Mouse (Mus musculus) forebrain, embryonic 13.5 days (tissue): ENCODE results near the gene Ugt1a8. TPM values are rescaled to one million over a fixed set of nuclear protein-coding genes. Genes with fewer than 3 reads are reported as not detected.
"Not testable (repeated sequence)": the region's sequence is repeated elsewhere in the genome, so short reads cannot be mapped to it uniquely, and the experiment has no call there.

Experiments
- ATAC-seq: fragments of 200-750 bp; cut with Nextera tagmentation; 2 replicates; pipeline ENCODE4 v1.8.0; 2017
- H3K27ac ChIP-seq: fragments of 300-500 bp; sonication (generic); 2 replicates; pipeline ENCODE4 v1.5.1; 2015; ENCODE audit warnings: inconsistent platforms, mild to moderate bottlenecking, moderate library complexity
- H3K27me3 ChIP-seq: fragments of 300-500 bp; sonication (generic); 2 replicates; pipeline ENCODE4 v1.6.1; 2015; ENCODE audit warnings: mild to moderate bottlenecking, inconsistent platforms
- H3K36me3 ChIP-seq: fragments of 300-500 bp; sonication (generic); 2 replicates; pipeline ENCODE4 v1.6.1; 2015; ENCODE audit warnings: mild to moderate bottlenecking, inconsistent platforms; ENCODE audit not compliant: poor library complexity, severe bottlenecking
- H3K4me1 ChIP-seq: fragments of 300-500 bp; sonication (generic); 2 replicates; pipeline ENCODE4 v1.6.1; 2015; ENCODE audit warnings: inconsistent platforms
- H3K4me2 ChIP-seq: fragments of 300-500 bp; sonication (generic); 2 replicates; pipeline ENCODE4 v1.6.1; 2015; ENCODE audit warnings: inconsistent platforms, mild to moderate bottlenecking, moderate library complexity
- H3K4me3 ChIP-seq: fragments of 300-500 bp; sonication (generic); 2 replicates; pipeline ENCODE4 v1.5.1; 2015; ENCODE audit warnings: mild to moderate bottlenecking, inconsistent platforms
- H3K9ac ChIP-seq: fragments of 300-500 bp; sonication (generic); 2 replicates; pipeline ENCODE4 v1.6.1; 2015; ENCODE audit warnings: mild to moderate bottlenecking, inconsistent platforms
- H3K9me3 ChIP-seq: fragments of 300-500 bp; sonication (generic); replicated peaks from 2 replicates; pipeline ENCODE4 v1.6.1; 2016; ENCODE audit warnings: inconsistent platforms
- WGBS: fragments of 180-500 bp; shearing (Covaris S2); methylation state at CpG from one replicate; pipeline ENCODE4 v1.1.7; 2015; 5-methylcytosine and 5-hydroxymethylcytosine counted together
- polyA plus RNA-seq: library from polyadenylated mRNA; unstranded; fragments of >200 nt; fragmentation: Nextera tagmentation; extraction: Ambion mirVana; gene quantifications from 2 replicates; pipeline ENCODE4 v1.2.1, GENCODE M21; 2015

The Ugt1a8 gene
- polyA plus RNA-seq = not detected in 2 replicates

DNA sequence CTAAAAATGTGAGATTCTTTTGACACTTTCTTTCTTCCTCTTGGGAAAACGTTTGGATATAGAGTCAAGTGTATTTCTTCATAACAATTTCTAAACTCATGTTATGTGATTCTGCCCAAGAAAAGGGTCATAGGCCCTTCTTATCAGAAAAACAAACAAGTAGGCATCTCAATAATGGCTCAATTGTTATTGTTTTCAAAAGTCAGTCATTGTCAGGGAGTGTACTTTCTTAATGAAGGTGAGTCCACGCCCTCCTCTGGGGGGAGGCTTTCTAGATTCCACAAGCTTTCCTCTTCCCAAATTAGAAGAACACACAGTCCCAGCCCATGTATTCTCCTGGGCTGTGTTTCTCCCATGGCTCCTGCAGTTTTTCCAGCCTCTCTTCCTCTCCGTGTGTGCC lies at the start of gene Ugt1a8:
TSS of gene Ugt1a8 (plus strand) at position 301 of the 400 bp plus-strand sequence.
- no peak within 1 kb of the TSS for H3K27ac ChIP-seq
- no peak within 1 kb of the TSS for H3K4me3 ChIP-seq
- no peaks in the 10 kb centered on the region for H3K4me1 ChIP-seq
- H3K9me3 ChIP-seq = no peaks in the 10 kb centered on the region
- H3K4me2 ChIP-seq = no peak within 1 kb of the TSS
- 83% methylated on average over 3 of the region's 3 CpGs for WGBS
- no peaks in the 10 kb centered on the region for H3K27me3 ChIP-seq
- no peak for ATAC-seq
- no peak within 1 kb of the TSS for H3K9ac ChIP-seq
- H3K36me3 ChIP-seq = no peaks in the 10 kb centered on the region

- H3K36me3 ChIP-seq, ATAC-seq, H3K4me1 ChIP-seq, H3K9me3 ChIP-seq, H3K4me2 ChIP-seq, H3K27me3 ChIP-seq, H3K4me3 ChIP-seq, H3K9ac ChIP-seq, H3K27ac ChIP-seq: not testable (repeated sequence)
- WGBS = 50% methylated on average over 1 of the region's 2 CpGs
Observed at GRCm38 (mm10) chr1:88043044-88043443, 44.6 kb upstream of the Ugt1a8 start.

DNA sequence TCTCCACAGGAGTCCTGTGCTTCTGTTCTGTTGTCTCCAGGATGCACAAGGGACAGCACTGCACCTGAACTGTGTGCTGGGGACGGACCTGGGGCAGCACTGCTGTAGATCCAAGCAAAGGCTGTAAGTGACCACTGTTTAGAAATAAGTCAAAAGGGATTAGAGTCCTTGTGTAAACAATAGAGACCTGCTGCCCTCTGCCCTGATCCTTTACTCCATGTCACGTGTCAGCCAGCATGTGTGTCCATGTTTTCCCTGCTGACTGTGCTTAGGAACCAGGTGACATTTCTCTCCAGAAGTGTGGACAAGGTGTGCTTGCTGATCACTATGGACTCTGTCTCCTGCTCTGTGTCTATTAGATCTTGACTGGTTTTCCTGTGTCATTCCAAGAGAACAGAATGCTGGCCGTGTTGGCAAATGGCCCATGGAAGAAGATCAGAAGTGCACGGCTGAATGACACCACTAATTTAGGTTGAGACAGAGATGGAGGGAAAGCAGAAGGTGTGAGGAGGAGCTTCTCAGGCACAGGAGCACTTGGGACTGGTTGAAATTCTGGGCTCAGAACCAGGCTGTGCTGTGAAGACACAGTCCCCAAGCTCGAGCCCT lies 42.7 kb upstream of the Ugt1a8 start:
- not testable (repeated sequence) for H3K27me3 ChIP-seq, H3K9ac ChIP-seq, H3K36me3 ChIP-seq, H3K4me2 ChIP-seq, ATAC-seq, H3K27ac ChIP-seq, H3K9me3 ChIP-seq, H3K4me3 ChIP-seq, H3K4me1 ChIP-seq
- WGBS = 73% methylated on average over 4 of the region's 5 CpGs

DNA sequence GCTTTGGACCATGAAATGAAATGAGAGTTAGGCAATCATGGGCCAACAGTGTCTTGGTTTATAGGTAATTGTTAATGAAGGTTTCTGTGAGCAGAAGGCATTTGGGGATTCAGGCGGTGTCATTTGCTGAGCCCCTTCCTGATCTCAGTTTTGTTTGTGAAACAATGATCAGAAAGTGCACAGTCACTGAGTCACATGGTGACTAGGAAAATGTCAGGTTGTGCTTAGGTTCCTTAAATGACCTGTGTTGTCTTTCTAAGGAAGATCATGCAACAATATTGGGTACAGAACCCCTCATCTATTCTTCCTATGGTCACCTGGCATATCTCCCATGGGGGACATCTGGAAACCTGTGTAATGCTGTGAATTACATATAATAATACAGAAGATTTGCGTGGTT lies 40.2 kb upstream of the Ugt1a8 start:
- not testable (repeated sequence) for H3K9me3 ChIP-seq, H3K4me3 ChIP-seq, H3K27ac ChIP-seq, H3K36me3 ChIP-seq, H3K4me2 ChIP-seq, H3K27me3 ChIP-seq, H3K9ac ChIP-seq, ATAC-seq, H3K4me1 ChIP-seq
- 85% methylated on average over 2 of the region's 2 CpGs for WGBS

DNA sequence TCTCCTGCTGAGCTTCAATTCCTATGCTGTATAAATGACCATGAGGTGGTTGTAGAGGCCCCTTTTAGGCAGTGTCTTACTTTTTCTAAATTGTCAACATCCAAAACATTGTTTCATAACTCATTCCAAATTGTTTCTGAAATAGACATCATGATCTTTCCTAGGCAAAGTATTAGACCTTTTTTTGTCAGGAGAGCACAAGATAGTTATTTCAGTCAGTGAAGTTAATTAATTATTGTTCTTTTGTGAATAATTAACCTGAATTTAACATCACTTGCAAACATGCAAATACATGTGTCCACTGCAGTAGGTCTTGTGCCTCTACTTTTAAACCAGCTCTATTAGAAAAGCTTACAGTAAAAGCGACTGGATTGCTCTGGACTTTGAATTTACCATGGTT lies 32.5 kb upstream of the Ugt1a8 start, which contains the start of gene Ugt1a10:
TSS of gene Ugt1a10 (plus strand) at position 301 of the 400 bp plus-strand sequence.
- ATAC-seq = no peak

GRCm38 (mm10) chr1:88066472-88067102 lies 21.0 kb upstream of the Ugt1a8 start:
- H3K9ac ChIP-seq, H3K4me1 ChIP-seq: not testable (repeated sequence)

More for the DNA sequence above, 32.5 kb upstream of the Ugt1a8 start, which contains the start of gene Ugt1a10:
- no peak within 1 kb of the TSS for H3K27ac ChIP-seq
- H3K36me3 ChIP-seq = no peaks in the 10 kb centered on the region
- WGBS = 84% methylated on average over 1 of the region's 1 CpGs
- no peaks in the 10 kb centered on the region for H3K27me3 ChIP-seq
- H3K4me1 ChIP-seq = no peaks in the 10 kb centered on the region
- no peak within 1 kb of the TSS for H3K4me2 ChIP-seq
- no peaks in the 10 kb centered on the region for H3K9me3 ChIP-seq
- H3K4me3 ChIP-seq = no peak within 1 kb of the TSS
- H3K9ac ChIP-seq = no peak within 1 kb of the TSS

DNA sequence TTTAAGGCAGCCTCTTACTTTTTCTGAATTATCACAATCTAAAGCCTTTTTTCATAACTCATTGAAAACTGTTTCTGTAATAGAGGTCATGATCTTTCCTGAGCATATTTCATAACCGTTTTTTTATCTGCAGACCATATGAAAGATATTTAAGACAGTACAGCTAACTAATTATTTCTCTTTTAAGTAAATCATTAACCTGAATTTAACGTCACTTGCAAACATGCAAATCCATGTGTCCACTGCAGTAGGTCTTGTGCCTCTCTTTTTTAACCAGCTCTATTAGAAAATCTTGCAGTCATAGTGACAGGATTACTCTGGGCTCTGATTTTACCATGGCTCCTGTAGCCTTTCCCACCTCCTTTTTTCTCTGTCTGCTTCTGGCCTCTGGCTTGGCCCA lies 17.1 kb upstream of the Ugt1a8 start, which contains the start of gene Ugt1a9:
TSS of gene Ugt1a9 (plus strand) at position 306 of the 400 bp plus-strand sequence.
- no peak for ATAC-seq
- Histone ChIP-seq H3K9ac (no peak within 1 kb of the TSS), H3K4me1 (no peaks in the 10 kb centered on the region), H3K4me3 (no peak within 1 kb of the TSS), H3K36me3 (no peaks in the 10 kb centered on the region), H3K4me2 (no peak within 1 kb of the TSS), H3K9me3 (no peaks in the 10 kb centered on the region), H3K27ac (no peak within 1 kb of the TSS), H3K27me3 (no peaks in the 10 kb centered on the region)
- 83% methylated on average over 2 of the region's 2 CpGs for WGBS

More at GRCm38 (mm10) chr1:88066472-88067102, 21.0 kb upstream of the Ugt1a8 start:
- not testable (repeated sequence) for H3K9me3 ChIP-seq, H3K4me3 ChIP-seq, H3K36me3 ChIP-seq, ATAC-seq, H3K27ac ChIP-seq, H3K4me2 ChIP-seq, H3K27me3 ChIP-seq
- WGBS = 29% methylated on average over 1 of the region's 2 CpGs

DNA sequence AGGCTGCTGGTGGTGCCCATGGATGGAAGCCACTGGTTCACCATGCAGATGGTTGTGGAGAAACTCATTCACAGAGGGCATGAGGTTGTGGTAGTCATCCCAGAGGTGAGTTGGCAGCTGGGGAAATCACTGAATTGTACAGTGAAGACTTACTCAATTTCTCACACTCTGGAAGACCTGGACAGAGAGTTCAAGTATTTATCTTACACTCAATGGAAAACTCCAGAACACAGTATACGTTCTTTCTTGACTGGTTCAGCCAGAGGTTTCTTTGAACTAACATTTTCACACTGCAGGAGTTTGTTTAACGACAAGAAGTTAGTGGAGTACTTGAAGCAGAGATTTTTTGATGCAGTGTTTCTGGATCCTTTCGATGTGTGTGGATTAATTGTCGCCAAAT lies 16.7 kb upstream of the Ugt1a8 start:
- Histone ChIP-seq H3K36me3 (no peaks in the 10 kb centered on the region), H3K4me3 (no peak overlapping the region), H3K4me1 (no peaks in the 10 kb centered on the region), H3K27me3 (no peaks in the 10 kb centered on the region), H3K4me2 (no peak overlapping the region), H3K9ac (no peak overlapping the region), H3K9me3 (no peaks in the 10 kb centered on the region), H3K27ac (no peak overlapping the region)
- 89% methylated on average over 4 of the region's 4 CpGs for WGBS
- no peak for ATAC-seq

DNA sequence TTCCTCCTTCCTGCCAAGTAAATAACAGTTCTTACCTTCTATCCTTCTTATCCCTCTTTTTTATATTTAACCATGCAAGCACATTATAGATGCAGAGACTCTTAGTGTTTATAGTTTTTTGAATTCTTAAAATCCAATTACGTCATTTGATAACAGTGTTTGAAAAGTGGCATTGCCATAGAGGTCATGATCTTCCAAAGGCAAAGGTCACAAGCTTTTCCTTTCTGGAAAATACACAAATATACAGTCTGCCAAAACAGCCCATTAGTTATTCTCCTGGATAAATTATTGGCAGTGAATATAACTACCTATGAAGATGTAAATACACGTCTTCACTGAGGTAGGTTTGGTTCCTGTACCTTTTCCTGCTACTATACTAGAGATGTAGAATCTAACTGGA lies 13.1 kb upstream of the Ugt1a8 start:
- no peak for ATAC-seq
- 95% methylated on average over 2 of the region's 2 CpGs for WGBS
- H3K4me3 ChIP-seq = no peak overlapping the region
- H3K27ac ChIP-seq = no peak overlapping the region
- no peaks in the 10 kb centered on the region for H3K9me3 ChIP-seq
- H3K4me2 ChIP-seq = no peak overlapping the region
- no peaks in the 10 kb centered on the region for H3K27me3 ChIP-seq
- no peak overlapping the region for H3K9ac ChIP-seq
- H3K36me3 ChIP-seq = no peaks in the 10 kb centered on the region
- no peaks in the 10 kb centered on the region for H3K4me1 ChIP-seq

DNA sequence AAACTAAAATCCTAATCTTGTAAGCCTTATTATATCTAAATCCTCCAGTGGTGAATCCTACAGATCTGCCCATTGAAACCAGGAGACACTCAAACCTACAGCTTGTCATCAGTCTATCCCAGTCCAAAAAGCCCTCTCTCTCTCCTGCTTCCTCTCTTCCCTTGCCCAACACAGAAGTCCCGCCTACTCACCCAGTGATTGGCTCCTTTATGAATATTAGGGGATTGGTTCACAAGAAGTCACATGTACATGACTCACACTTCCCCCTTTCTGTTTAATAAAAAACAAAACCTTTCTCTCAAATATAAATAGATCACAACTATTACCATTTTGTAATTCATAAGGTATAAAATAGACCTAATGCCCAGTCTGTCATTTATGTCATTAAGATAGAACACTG lies 10.5 kb upstream of the Ugt1a8 start:
- H3K9me3 ChIP-seq = no peaks in the 10 kb centered on the region
- no peak for ATAC-seq
- H3K27me3 ChIP-seq = no peaks in the 10 kb centered on the region
- no peaks in the 10 kb centered on the region for H3K4me1 ChIP-seq
- no peak overlapping the region for H3K4me2 ChIP-seq
- no peak overlapping the region for H3K27ac ChIP-seq
- WGBS = 85% methylated on average over 1 of the region's 1 CpGs
- H3K4me3 ChIP-seq = no peak overlapping the region
- no peak overlapping the region for H3K9ac ChIP-seq
- no peaks in the 10 kb centered on the region for H3K36me3 ChIP-seq

DNA sequence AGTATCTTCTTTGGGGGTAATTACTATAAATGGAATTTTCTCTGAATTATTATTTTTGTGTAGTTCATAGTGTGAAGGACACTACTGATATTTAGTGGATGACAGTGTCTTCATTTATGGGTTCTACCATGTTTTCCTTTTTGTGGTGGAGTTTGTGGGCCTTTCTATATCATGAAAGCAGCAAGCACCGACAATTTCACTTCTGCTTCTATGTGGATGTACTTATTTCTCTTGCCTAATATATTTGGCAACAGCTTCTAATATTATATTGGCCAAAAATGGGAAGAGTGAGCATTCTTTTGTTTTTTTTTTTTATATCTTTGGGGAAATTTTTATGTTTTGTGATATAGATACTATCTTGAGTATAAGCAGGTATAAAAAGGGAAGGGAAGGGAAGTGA lies 5.9 kb upstream of the Ugt1a8 start:
- WGBS = 96% methylated on average over 1 of the region's 1 CpGs
- no peak overlapping the region for H3K4me3 ChIP-seq
- no peak for ATAC-seq
- no peak overlapping the region for H3K9ac ChIP-seq
- H3K36me3 ChIP-seq = no peaks in the 10 kb centered on the region
- no peak overlapping the region for H3K4me2 ChIP-seq
- H3K27me3 ChIP-seq = no peaks in the 10 kb centered on the region
- no peaks in the 10 kb centered on the region for H3K9me3 ChIP-seq
- no peak overlapping the region for H3K27ac ChIP-seq
- no peaks in the 10 kb centered on the region for H3K4me1 ChIP-seq

- Histone ChIP-seq H3K27ac (no peak overlapping the region), H3K9me3 (no peaks in the 10 kb centered on the region), H3K27me3 (no peaks in the 10 kb centered on the region), H3K9ac (no peak overlapping the region), H3K4me2 (no peak overlapping the region), H3K4me3 (no peak overlapping the region), H3K4me1 (no peaks in the 10 kb centered on the region), H3K36me3 (no peaks in the 10 kb centered on the region)
- no peak for ATAC-seq
- WGBS = 82% methylated on average over 1 of the region's 1 CpGs
Observed at GRCm38 (mm10) chr1:88086125-88086524, 1.5 kb upstream of the Ugt1a8 start.

DNA sequence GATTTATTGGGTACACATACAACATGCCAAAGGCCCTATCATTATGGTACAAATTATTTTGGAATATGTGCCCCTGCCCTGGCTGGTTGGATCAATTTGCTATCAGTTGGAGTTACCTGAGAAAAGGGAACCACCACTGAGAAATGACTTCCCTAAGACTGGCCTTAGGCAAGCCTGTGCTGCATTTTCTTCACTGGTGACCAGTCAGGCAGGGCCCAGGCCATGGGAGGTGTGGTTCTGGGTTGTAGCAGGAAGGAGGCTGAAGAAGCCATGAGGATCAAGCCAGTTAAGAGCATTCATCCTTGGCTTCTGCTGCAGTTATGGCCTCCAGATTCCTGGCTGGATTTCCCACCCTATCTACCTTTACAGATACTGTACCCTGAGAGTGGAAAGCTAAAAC lies 4.7 kb downstream of the Ugt1a8 start:
- Histone ChIP-seq H3K4me3 (no peak overlapping the region), H3K27me3 (no peaks in the 10 kb centered on the region), H3K9ac (no peak overlapping the region), H3K9me3 (no peaks in the 10 kb centered on the region), H3K27ac (no peak overlapping the region), H3K4me1 (no peaks in the 10 kb centered on the region), H3K4me2 (no peak overlapping the region), H3K36me3 (no peaks in the 10 kb centered on the region)
- ATAC-seq = no peak
